Mouse (Mus musculus) heart, embryonic 14.5 days (tissue): Measurements from ENCODE around the gene Fn3k. TPM values are rescaled to one million over a fixed set of nuclear protein-coding genes. Genes with fewer than 3 reads are reported as not detected.

ENCODE experiments used
- ATAC-seq: fragments of 200-750 bp; cut with Nextera tagmentation; 2 replicates; pipeline ENCODE4 v1.8.0; 2017; ENCODE audit warnings: low read depth, moderate TSS enrichment; ENCODE audit not compliant: insufficient number of reproducible peaks, insufficient read depth, low FRiP score
- H3K27ac ChIP-seq, 2 experiments: fragments of 200-500 bp in 1 of 2; fragments of 300-500 bp in 1 of 2; sonication (generic) in 1 of 2; replicated peaks in 1 of 2; 2 replicates each; pipeline ENCODE4 v1.5.1; 2012 to 2014; ENCODE audit warnings: low read depth in 2 of 2, low read length in 2 of 2, control low read depth in 1 of 2, mild to moderate bottlenecking in 1 of 2, mixed read lengths in 1 of 2; ENCODE audit not compliant: control insufficient read depth in 1 of 2, insufficient read depth in 1 of 2
- H3K27me3 ChIP-seq: fragments of 300-500 bp; sonication (generic); 2 replicates; pipeline ENCODE4 v1.6.1; 2014; ENCODE audit warnings: mild to moderate bottlenecking, low read length, control low read depth; ENCODE audit not compliant: control insufficient read depth, insufficient read depth
- H3K36me3 ChIP-seq: fragments of 300-500 bp; sonication (generic); 2 replicates; pipeline ENCODE4 v1.6.1; 2014; ENCODE audit warnings: mild to moderate bottlenecking, control low read depth, low read length, mixed read lengths; ENCODE audit not compliant: control insufficient read depth, insufficient read depth
- H3K4me1 ChIP-seq, 2 experiments: fragments of 200-500 bp in 1 of 2; fragments of 300-500 bp in 1 of 2; sonication (generic) in 1 of 2; 2 replicates each; pipeline ENCODE4 v1.6.1; 2012 to 2014; ENCODE audit warnings: low read length in 2 of 2, control low read depth in 1 of 2, mixed read lengths in 1 of 2; ENCODE audit not compliant: control insufficient read depth in 2 of 2, insufficient read depth in 2 of 2
- H3K4me2 ChIP-seq: fragments of 300-500 bp; sonication (generic); 2 replicates; pipeline ENCODE4 v1.6.1; 2014; ENCODE audit warnings: mild to moderate bottlenecking, low read length
- H3K4me3 ChIP-seq, 2 experiments: fragments of 200-500 bp in 1 of 2; fragments of 300-500 bp in 1 of 2; sonication (generic) in 1 of 2; 2 replicates each; pipeline ENCODE4 v1.5.1; 2012 to 2014; ENCODE audit warnings: low read length in 2 of 2, mild to moderate bottlenecking in 2 of 2, control low read depth in 1 of 2, low read depth in 1 of 2, moderate library complexity in 1 of 2; ENCODE audit not compliant: control insufficient read depth in 1 of 2, insufficient read depth in 1 of 2
- H3K9ac ChIP-seq: fragments of 300-500 bp; sonication (generic); 2 replicates; pipeline ENCODE4 v1.6.1; 2014; ENCODE audit warnings: mild to moderate bottlenecking, low read length
- H3K9me3 ChIP-seq: fragments of 300-500 bp; sonication (generic); 2 replicates; pipeline ENCODE4 v1.6.1; 2016; ENCODE audit warnings: low read length, control low read depth; ENCODE audit not compliant: control insufficient read depth
- whole genome bisulfite sequencing: fragments of 180-500 bp; shearing (Covaris S2); extraction: QIAGEN DNeasy Blood & Tissue Kit; methylation state at CpG from one replicate; pipeline ENCODE4 v1.1.7; 2014; 5-methylcytosine and 5-hydroxymethylcytosine counted together
- polyA plus RNA-seq: library from polyadenylated mRNA; unstranded; fragments of >200 nt; fragmentation: Nextera tagmentation; extraction: Ambion mirVana; gene quantifications from 2 replicates; pipeline ENCODE4 v1.2.1, GENCODE M21; 2014

The Fn3k gene
- polyA plus RNA-seq, 1 experiment from 2014 or later, result 14.8 TPM

DNA sequence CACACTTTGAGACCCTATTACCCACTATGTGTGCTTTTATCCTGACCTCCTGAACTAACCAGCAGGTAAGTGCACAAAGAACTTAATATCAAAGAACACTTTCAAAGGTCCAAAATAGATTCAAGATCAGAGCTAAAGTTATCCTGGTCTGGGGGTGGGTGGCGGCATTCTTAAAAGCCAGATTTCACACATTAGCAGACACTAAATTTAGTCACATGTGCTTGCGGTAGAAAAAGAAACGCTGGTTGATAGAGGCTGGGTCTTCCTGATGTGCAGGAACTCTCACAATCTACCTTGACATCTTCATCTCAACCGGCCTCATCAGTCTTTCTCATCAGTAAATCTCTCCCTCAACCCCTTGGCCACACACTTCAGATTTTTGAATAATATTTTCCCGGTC lies 20.0 kb upstream of the Fn3k start:
- H3K4me3 ChIP-seq, result no peak overlapping the region
- no peaks in the 10 kb centered on the region for H3K36me3 ChIP-seq
- no peaks in the 10 kb centered on the region for H3K27me3 ChIP-seq
- no peak overlapping the region for H3K27ac ChIP-seq
- no peak overlapping the region for H3K9ac ChIP-seq
- H3K4me2 ChIP-seq, result no peak overlapping the region
- H3K9me3 ChIP-seq, result no peaks in the 10 kb centered on the region
- WGBS, result 55% methylated on average over 5 of the region's 5 CpGs
- ATAC-seq, result no peak
- peaks cover 0 to 10% of the 10 kb centered on the region in 2 experiments; a peak in 2 of 4 replicates for H3K4me1 ChIP-seq

DNA sequence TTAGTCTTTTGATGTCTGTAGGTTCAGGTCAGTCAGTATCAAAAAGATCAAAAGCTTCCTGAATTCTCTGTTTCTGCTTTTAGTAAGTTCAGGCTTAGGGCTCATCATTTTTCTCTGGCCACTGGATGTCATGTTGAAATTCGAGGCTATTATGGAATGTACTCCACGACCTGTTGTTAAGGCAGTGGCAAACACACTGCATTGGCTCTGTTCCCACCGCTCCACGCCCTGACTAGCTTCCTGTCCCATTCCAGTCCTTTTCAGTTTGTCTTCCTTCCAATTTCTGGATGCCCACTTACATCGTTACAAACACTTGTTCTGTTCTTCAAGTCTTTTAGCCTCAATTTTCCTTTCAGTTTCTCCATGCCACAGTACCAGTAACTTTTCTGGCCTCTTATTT lies 19.4 kb upstream of the Fn3k start:
- Histone ChIP-seq H3K4me2 (no peak overlapping the region), H3K4me3 (no peak overlapping the region), H3K36me3 (no peaks in the 10 kb centered on the region), H3K9me3 (no peaks in the 10 kb centered on the region), H3K9ac (no peak overlapping the region), H3K4me1 (peaks cover 0 to 10% of the 10 kb centered on the region in 2 experiments; a peak in 2 of 4 replicates), H3K27me3 (no peaks in the 10 kb centered on the region), H3K27ac (no peak overlapping the region)
- no peak for ATAC-seq
- WGBS, result 58% methylated on average over 5 of the region's 5 CpGs

DNA sequence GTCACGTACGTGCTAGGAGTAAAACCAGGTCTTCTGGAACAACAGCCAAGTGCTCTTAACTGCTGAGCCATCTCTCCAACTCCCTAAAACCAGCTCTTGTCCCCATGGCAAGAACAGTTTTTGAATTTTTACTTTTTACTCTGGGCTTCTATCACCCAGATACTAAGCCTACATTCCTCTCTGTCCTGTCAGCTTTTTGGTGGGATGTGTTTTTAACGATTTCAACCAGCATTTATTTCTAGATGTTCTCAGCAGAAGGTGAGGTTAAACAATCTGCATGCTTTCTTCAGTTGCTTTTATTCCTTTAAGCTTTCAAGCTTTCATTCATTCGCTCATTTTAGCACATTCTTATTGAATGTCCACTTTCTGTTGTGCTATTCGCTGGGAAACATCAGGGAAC lies 16.7 kb upstream of the Fn3k start:
- Histone ChIP-seq H3K27me3 (no peaks in the 10 kb centered on the region), H3K9ac (no peak overlapping the region), H3K27ac (no peak overlapping the region), H3K9me3 (no peaks in the 10 kb centered on the region), H3K4me2 (no peak overlapping the region), H3K4me3 (no peak overlapping the region), H3K36me3 (no peaks in the 10 kb centered on the region), H3K4me1 (peaks cover 5 to 23% of the 10 kb centered on the region in 2 experiments; a peak in 3 of 4 replicates)
- 78% methylated on average over 5 of the region's 5 CpGs for WGBS
- no peak for ATAC-seq

DNA sequence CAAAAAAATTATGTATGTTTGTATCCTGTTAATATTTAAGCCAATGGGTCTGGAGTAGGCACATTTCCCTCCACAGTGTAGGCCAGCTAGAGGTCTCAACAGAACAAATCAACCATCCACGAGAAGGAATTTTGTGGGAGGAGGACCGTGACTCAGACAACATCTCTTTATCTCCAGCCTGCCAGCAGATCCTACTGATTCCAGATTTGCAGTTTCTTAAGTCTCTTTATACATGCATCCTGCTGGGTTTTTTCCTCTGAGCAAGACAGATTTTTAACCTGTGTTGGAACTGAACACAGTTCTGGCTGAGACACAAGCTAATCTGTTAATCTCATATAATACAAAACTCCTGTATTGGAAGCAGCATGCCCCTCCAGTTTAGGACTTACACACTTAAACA lies 15.8 kb upstream of the Fn3k start:
- peaks cover 5 to 23% of the 10 kb centered on the region in 2 experiments; a peak in 3 of 4 replicates for H3K4me1 ChIP-seq
- no peaks in the 10 kb centered on the region for H3K27me3 ChIP-seq
- no peaks in the 10 kb centered on the region for H3K36me3 ChIP-seq
- no peak overlapping the region for H3K9ac ChIP-seq
- H3K4me2 ChIP-seq, result no peak overlapping the region
- no peak overlapping the region for H3K4me3 ChIP-seq
- H3K9me3 ChIP-seq, result no peaks in the 10 kb centered on the region
- no peak for ATAC-seq
- no peak overlapping the region for H3K27ac ChIP-seq
- 69% methylated on average over 2 of the region's 2 CpGs for WGBS

DNA sequence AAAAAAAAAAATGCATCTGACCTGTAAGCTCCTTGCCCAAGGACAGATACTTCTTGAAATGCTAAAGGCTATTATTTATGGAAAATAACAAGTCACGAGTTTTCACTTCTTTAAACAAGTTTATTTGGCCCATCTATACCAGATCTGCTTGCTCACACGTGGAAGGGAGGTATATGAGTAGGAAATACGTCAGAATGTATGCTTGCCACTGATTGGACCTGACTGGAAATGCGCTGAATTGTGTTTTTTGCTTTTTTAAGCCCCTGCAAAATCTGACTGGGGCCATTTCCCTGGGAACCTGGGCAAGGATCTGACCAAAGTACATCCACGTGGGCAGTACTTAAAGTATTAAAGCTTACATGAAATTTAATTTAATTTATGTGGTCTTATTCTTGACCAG lies 14.3 kb upstream of the Fn3k start:
- H3K36me3 ChIP-seq, result no peaks in the 10 kb centered on the region
- peak overlapping the region in 1 of 2 experiments; percentile 82; a peak in 2 of 4 replicates for H3K27ac ChIP-seq
- 50% methylated on average over 5 of the region's 5 CpGs for WGBS

DNA sequence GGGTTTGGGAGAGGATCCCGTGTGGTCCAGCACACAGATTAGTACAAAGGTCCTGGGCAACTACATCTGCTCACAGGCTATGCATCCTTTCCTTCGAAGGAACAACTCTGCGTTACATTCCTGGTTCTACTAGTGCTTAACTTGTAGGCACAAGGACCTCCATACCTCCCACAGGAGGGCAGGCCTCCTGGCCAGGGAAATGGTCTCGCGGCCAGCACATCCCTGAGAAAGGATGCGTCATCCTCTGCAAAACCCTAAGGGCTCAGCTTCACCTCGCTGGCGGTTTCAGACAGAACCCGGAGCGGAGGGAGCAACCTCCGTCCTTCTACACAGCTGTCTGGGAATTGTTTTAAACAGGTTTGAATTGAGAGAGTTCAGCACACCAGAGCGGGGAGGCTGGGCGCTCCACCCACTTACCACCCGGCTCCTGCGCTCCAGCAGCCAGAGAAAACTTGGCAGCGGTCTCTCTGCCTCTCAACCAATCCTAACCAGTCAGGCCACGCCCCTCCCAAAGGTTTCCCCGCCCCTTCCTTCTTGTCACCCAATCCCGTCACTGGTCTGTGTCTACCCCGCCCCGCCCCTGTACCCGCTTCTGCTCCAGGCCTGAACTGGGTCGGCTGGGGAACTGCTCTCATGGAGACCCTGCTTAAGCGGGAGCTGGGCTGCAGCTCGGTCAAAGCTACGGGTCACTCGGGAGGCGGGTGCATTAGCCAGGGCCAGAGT lies 13.7 kb upstream of the Fn3k start, which contains the start of gene Fn3krp:
Gene Fn3krp (plus strand): TSS at position 572 of the 723 bp plus-strand sequence.
- Histone ChIP-seq H3K9ac (peak within 1 kb of the TSS; percentile 86), H3K36me3 (no peaks in the 10 kb centered on the region), H3K4me3 (peak within 1 kb of the TSS; percentile 85 to 93), H3K27ac (peak within 1 kb of the TSS; percentile 82 to 89), H3K9me3 (no peaks in the 10 kb centered on the region), H3K27me3 (no peaks in the 10 kb centered on the region), H3K4me2 (peak within 1 kb of the TSS; percentile 80), H3K4me1 (peaks cover 5 to 15% of the 10 kb centered on the region in 2 experiments; a peak in 3 of 4 replicates)
- peak; percentile 99 for ATAC-seq
- 1% methylated on average over 28 of the region's 28 CpGs for WGBS

More for the DNA sequence above, 14.3 kb upstream of the Fn3k start:
- H3K9ac ChIP-seq, result peak overlapping the region; percentile 66; the same call in 1 of the 2 replicates
- H3K4me2 ChIP-seq, result peak overlapping the region; percentile 80
- H3K27me3 ChIP-seq, result no peaks in the 10 kb centered on the region
- H3K4me1 ChIP-seq, result peaks cover 5 to 16% of the 10 kb centered on the region in 2 experiments; a peak in 3 of 4 replicates
- peak overlapping the region in 1 of 2 experiments; percentile 85; a peak in 2 of 4 replicates for H3K4me3 ChIP-seq
- ATAC-seq, result no peak
- H3K9me3 ChIP-seq, result no peaks in the 10 kb centered on the region

DNA sequence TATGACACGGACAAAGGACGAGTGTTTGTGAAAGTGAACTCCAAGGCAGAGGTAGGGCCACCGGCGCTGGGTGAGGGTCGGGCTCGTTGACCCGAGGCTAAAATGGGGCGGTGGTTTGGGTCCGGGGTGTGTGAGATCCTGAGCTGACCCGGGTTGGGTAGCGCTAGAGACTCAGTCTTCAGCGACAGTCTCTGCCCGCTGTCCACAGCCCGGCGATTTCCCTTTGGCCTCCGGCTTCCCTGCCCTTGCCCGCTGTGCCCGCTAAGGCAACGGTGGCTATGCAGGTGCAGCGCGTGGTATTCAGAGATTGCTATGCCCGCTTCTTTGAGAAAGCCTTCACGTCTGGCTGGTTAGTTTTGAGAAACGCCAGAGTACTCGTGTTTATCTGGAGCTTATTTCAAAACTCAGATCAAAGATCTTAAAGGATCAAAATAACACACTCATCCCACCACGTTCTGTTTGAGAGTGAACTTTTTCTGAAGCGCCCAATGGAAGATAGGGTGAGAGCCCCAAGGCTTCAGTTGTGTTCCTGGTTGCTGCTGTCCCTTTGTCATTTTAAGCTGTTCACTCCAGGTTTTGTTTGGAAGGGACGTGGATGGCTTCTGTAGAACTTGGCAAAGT lies 13.1 kb upstream of the Fn3k start:
- Histone ChIP-seq H3K9me3 (no peaks in the 10 kb centered on the region), H3K4me2 (peak overlapping the region; percentile 80), H3K36me3 (0 out of 2 replicates have a peak, but pooled peaks cover 4% of the 10 kb centered on the region), H3K4me1 (peaks cover 5 to 13% of the 10 kb centered on the region in 2 experiments; a peak in 3 of 4 replicates), H3K4me3 (peak overlapping the region; percentile 85 to 93), H3K27me3 (no peaks in the 10 kb centered on the region), H3K27ac (peak overlapping the region; percentile 35 to 69), H3K9ac (peak overlapping the region; percentile 86)
- WGBS, result 1% methylated on average over 28 of the region's 28 CpGs
- ATAC-seq, result peak; percentile 68
